Mouse (Mus musculus) MEL (cell line): ENCODE measurements around the gene Gm49358. TPM values are rescaled to one million over a fixed set of nuclear protein-coding genes. Genes with fewer than 3 reads are reported as not detected.

ENCODE experiments used
- DNase-seq: peaks from one replicate; pipeline ENCODE4 v3.0.0; 2011; ENCODE audit warnings: low read depth, low spot score
- H3K27ac ChIP-seq: 2 replicates; pipeline ENCODE4 v1.5.1; 2012; ENCODE audit warnings: low read depth, mild to moderate bottlenecking, control low read depth, low read length, moderate library complexity; ENCODE audit not compliant: control insufficient read depth
- H3K27me3 ChIP-seq, 2 experiments: fragments of 150-350 bp in 1 of 2; sonication (generic) in 1 of 2; 2 replicates each; pipeline ENCODE4 v1.6.1; 2012; ENCODE audit warnings: low read length in 2 of 2, mild to moderate bottlenecking in 2 of 2, improper control_type of control experiment in 1 of 2, moderate library complexity in 1 of 2; ENCODE audit not compliant: insufficient read depth in 2 of 2, control insufficient read depth in 1 of 2
- H3K36me3 ChIP-seq, 2 experiments: 2 replicates each; pipeline ENCODE4 v1.6.1; 2012 to 2014; ENCODE audit warnings: low read length in 2 of 2, improper control_type of control experiment in 1 of 2, inconsistent platforms in 1 of 2, mild to moderate bottlenecking in 1 of 2; ENCODE audit not compliant: insufficient read depth in 2 of 2, control insufficient read depth in 1 of 2
- H3K4me1 ChIP-seq, 2 experiments: fragments of 150-350 bp in 1 of 2; sonication (generic) in 1 of 2; 2 replicates each; pipeline ENCODE4 v1.6.1; 2012; ENCODE audit warnings: low read length in 2 of 2, improper control_type of control experiment in 1 of 2, mild to moderate bottlenecking in 1 of 2; ENCODE audit not compliant: insufficient read depth in 2 of 2, control insufficient read depth in 1 of 2
- H3K4me3 ChIP-seq, 2 experiments: fragments of 150-350 bp in 1 of 2; sonication (generic) in 1 of 2; 2 replicates each; pipeline ENCODE4 v1.5.1; 2012; ENCODE audit warnings: low read depth in 2 of 2, low read length in 2 of 2, mild to moderate bottlenecking in 2 of 2, moderate library complexity in 2 of 2, control low read depth in 1 of 2, improper control_type of control experiment in 1 of 2; ENCODE audit not compliant: control insufficient read depth in 1 of 2, insufficient read depth in 1 of 2
- H3K79me2 ChIP-seq: 2 replicates; pipeline ENCODE4 v1.6.1; 2012; ENCODE audit warnings: mild to moderate bottlenecking, low read length, moderate library complexity; ENCODE audit not compliant: control insufficient read depth, poor library complexity, insufficient read depth
- H3K9ac ChIP-seq: 2 replicates; pipeline ENCODE4 v1.6.1; 2012; ENCODE audit warnings: low read depth, mild to moderate bottlenecking, control low read depth, low read length, moderate library complexity; ENCODE audit not compliant: control insufficient read depth, poor library complexity, severe bottlenecking
- H3K9me3 ChIP-seq: fragments of 150-350 bp; sonication (generic); replicated peaks from 2 replicates; pipeline ENCODE4 v1.6.1; 2012; ENCODE audit warnings: mild to moderate bottlenecking, low read length, improper control_type of control experiment, moderate library complexity; ENCODE audit not compliant: insufficient read depth
- E2F4 ChIP-seq: IDR thresholded peaks from 2 replicates; pipeline ENCODE4 v1.6.1; 2011; ENCODE audit warnings: low read depth, low read length, improper control_type of control experiment, borderline replicate concordance
- ELF1 ChIP-seq: IDR thresholded peaks from 2 replicates; pipeline ENCODE4 v1.6.1; 2014; ENCODE audit warnings: low read depth, mild to moderate bottlenecking, inconsistent platforms, low read length, improper control_type of control experiment, moderate library complexity
- ETS1 ChIP-seq: IDR thresholded peaks from 2 replicates; pipeline ENCODE4 v1.6.1; 2012; ENCODE audit warnings: low read depth, mild to moderate bottlenecking, inconsistent platforms, low read length, improper control_type of control experiment, moderate library complexity
- GABPA ChIP-seq: IDR thresholded peaks from 2 replicates; pipeline ENCODE4 v1.6.1; 2012; ENCODE audit warnings: low read depth, mild to moderate bottlenecking, inconsistent platforms, low read length, improper control_type of control experiment, moderate library complexity
- GATA1 ChIP-seq: IDR thresholded peaks from 2 replicates; pipeline ENCODE4 v1.6.1; 2011; ENCODE audit warnings: low read depth, low read length, improper control_type of control experiment
- KAT2A ChIP-seq: conservative IDR thresholded peaks from 2 replicates; pipeline ENCODE4 v1.6.1; 2012; ENCODE audit warnings: low read depth, low read length, improper control_type of control experiment, inconsistent platforms
- MAFK ChIP-seq: IDR thresholded peaks from 2 replicates; pipeline ENCODE4 v1.6.1; 2011; ENCODE audit warnings: low read depth, mild to moderate bottlenecking, low read length, improper control_type of control experiment, borderline replicate concordance
- MAX ChIP-seq: IDR thresholded peaks from 2 replicates; pipeline ENCODE4 v1.6.1; 2011; ENCODE audit warnings: low read length, improper control_type of control experiment
- MAZ ChIP-seq: IDR thresholded peaks from 2 replicates; pipeline ENCODE4 v1.6.1; 2012; ENCODE audit warnings: low read depth, mild to moderate bottlenecking, inconsistent platforms, low read length, improper control_type of control experiment
- MEF2A ChIP-seq: IDR thresholded peaks from 2 replicates; pipeline ENCODE4 v1.6.1; 2014; ENCODE audit warnings: low read depth, mild to moderate bottlenecking, inconsistent platforms, low read length, improper control_type of control experiment; ENCODE audit not compliant: poor library complexity, insufficient replicate concordance, severe bottlenecking; ENCODE audit errors: extremely low read depth
- MYB ChIP-seq: IDR thresholded peaks from 2 replicates; pipeline ENCODE4 v1.6.1; 2011; ENCODE audit warnings: mild to moderate bottlenecking, low read depth, low read length, improper control_type of control experiment
- MYC ChIP-seq: IDR thresholded peaks from 2 replicates; pipeline ENCODE4 v1.6.1; 2011; ENCODE audit warnings: low read depth, mild to moderate bottlenecking, low read length, improper control_type of control experiment, moderate library complexity
- NRF1 ChIP-seq: IDR thresholded peaks from 2 replicates; pipeline ENCODE4 v1.6.1; 2014; ENCODE audit warnings: low read depth, mild to moderate bottlenecking, inconsistent platforms, low read length, improper control_type of control experiment, moderate library complexity; ENCODE audit not compliant: poor library complexity, insufficient read depth, severe bottlenecking
- SMC3 ChIP-seq: IDR thresholded peaks from 2 replicates; pipeline ENCODE4 v1.6.1; 2011; ENCODE audit warnings: low read depth, low read length, improper control_type of control experiment
- USF2 ChIP-seq, 2 experiments: IDR thresholded peaks; 2 replicates each; pipeline ENCODE4 v1.6.1; 2011 to 2012; ENCODE audit warnings: improper control_type of control experiment in 2 of 2, low read length in 2 of 2, borderline replicate concordance in 1 of 2, inconsistent platforms in 1 of 2, low read depth in 1 of 2, mild to moderate bottlenecking in 1 of 2; ENCODE audit not compliant: insufficient read depth in 1 of 2
- ZC3H11A ChIP-seq: IDR thresholded peaks from 2 replicates; pipeline ENCODE4 v1.6.1; 2012; ENCODE audit warnings: low read depth, mild to moderate bottlenecking, inconsistent platforms, low read length, improper control_type of control experiment
- ZKSCAN1 ChIP-seq: IDR thresholded peaks from 2 replicates; pipeline ENCODE4 v1.6.1; 2012; ENCODE audit warnings: low read depth, mild to moderate bottlenecking, inconsistent platforms, low read length, improper control_type of control experiment, moderate library complexity
- ZMIZ1 ChIP-seq: IDR thresholded peaks from 2 replicates; pipeline ENCODE4 v1.6.1; 2012; ENCODE audit warnings: low read depth, mild to moderate bottlenecking, inconsistent platforms, low read length, improper control_type of control experiment, moderate library complexity
- ZNF384 ChIP-seq: IDR thresholded peaks from 2 replicates; pipeline ENCODE4 v1.6.1; 2012; ENCODE audit warnings: low read depth, mild to moderate bottlenecking, inconsistent platforms, low read length, improper control_type of control experiment
- polyA plus RNA-seq, 2 experiments: library from polyadenylated mRNA; stranded (reverse) in 1 of 2; unstranded in 1 of 2; fragments of >175 nt in 1 of 2; fragments of >200 nt in 1 of 2; gene quantifications; 2 replicates each; pipeline versions ENCODE4 v1.2.1 to v1.2.4; 2012; ENCODE audit warnings: low replicate concordance in 2 of 2, low read depth in 1 of 2; ENCODE audit not compliant: insufficient read length in 2 of 2, insufficient read depth in 1 of 2, missing spikeins in 1 of 2
- total RNA-seq: library from RNA; depleted of rRNA; stranded (reverse); fragments of 300-350 nt; gene quantifications from 2 replicates; pipeline ENCODE4 v1.2.3, GENCODE M21; 2012

Gm49358 gene
- total and polyA plus RNA-seq, 3 experiments = 1.3 TPM; not detected in 2

DNA sequence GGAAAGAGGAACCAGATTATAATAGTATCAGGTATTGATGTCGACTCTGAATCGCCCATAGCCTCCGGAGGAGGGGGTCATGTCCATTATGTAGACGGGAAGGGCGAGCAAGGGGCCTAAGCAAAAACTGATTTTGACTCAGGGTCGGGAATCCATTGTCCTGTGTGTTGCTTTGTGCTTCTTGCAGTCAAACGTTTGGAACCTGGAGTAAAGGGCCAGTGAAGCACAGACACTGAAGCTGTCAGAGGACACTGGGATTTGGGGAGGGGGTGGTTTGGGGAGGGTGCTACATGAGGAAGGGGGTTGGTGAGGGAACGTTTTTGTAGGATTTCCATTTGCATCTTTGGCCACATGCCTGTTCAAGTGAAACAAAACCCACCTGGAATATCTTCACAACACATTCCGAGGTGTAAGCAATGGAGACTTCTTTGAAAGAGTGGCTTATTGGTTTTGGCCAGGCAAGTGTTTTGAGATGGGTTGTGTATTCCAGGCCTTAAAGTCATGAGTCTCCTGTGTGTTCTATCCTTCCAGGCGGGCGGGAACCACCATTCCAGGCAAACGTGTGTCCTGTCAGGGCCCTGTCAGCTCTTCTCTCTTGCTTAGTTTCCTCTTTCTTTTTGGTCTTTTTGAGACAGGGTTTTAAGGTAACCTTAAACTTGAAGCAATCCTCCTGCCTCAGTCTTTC, 16.2 kb downstream of the Gm49358 start:
- H3K9ac ChIP-seq = peak overlapping the region; percentile 79
- H3K27ac ChIP-seq = peak overlapping the region; percentile 45
- peak overlapping the region; percentile 75 to 97 for H3K4me3 ChIP-seq
- peaks cover 6 to 16% of the 10 kb centered on the region in 2 experiments for H3K4me1 ChIP-seq
- H3K36me3 ChIP-seq = peaks cover 0 to 19% of the 10 kb centered on the region in 2 experiments; a peak in 2 of 4 replicates
- TF ChIP-seq MAX = no peak
- TF ChIP-seq USF2 (IDR thresholded peaks at IDR 0.05; ENCODE audit: borderline replicate concordance in 1 of 2, insufficient read depth in 1 of 2, low read depth in 1 of 2, low read length in 2 of 2) = no peak
- no peak for TF ChIP-seq ZKSCAN1
- TF ChIP-seq MYC = no peak
- no peak for TF ChIP-seq ZMIZ1
- TF ChIP-seq ZC3H11A = no peak
- TF ChIP-seq NRF1 = no peak
- no peaks in the 10 kb centered on the region for H3K9me3 ChIP-seq
- peaks cover 55% of the 10 kb centered on the region for H3K79me2 ChIP-seq
- no peaks in the 10 kb centered on the region for H3K27me3 ChIP-seq
- DNase-seq = peak; percentile 48

DNA sequence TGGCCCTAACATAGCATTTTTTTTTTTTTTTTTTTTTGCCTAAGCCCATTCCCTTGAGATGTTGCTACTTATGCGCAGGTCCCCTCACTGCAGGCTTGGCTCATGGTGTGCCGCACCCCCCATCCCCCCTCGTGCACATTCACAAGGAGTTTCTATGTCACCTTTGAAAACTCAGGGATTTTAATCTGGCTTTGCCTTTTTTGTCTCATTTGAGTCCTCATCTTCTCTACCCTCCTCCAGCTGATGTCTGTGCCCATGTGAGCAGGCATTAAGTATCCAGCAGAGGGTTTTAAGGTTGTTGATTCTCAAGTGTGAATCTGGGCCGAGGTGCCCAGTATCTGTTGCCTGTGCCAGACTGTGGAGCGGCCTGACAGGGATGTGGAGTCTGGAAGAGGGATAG, 17.9 kb downstream of the Gm49358 start:
- TF ChIP-seq GATA1 (no peak), MEF2A (no peak), MAFK (no peak), ELF1 (no peak), USF2 (IDR thresholded peaks at IDR 0.05; ENCODE audit: borderline replicate concordance in 1 of 2, insufficient read depth in 1 of 2, low read depth in 1 of 2, low read length in 2 of 2) (no peak), E2F4 (no peak), MAZ (no peak), NRF1 (no peak), ZNF384 (no peak), MAX (no peak), MYB (no peak), ETS1 (no peak), MYC (no peak), GABPA (no peak), KAT2A (no peak), ZC3H11A (no peak), SMC3 (no peak)
- peaks cover 6 to 16% of the 10 kb centered on the region in 2 experiments for H3K4me1 ChIP-seq
- H3K9me3 ChIP-seq = no peaks in the 10 kb centered on the region
- no peak overlapping the region for H3K9ac ChIP-seq
- H3K4me3 ChIP-seq = no peak overlapping the region
- H3K27me3 ChIP-seq = no peaks in the 10 kb centered on the region
- peaks cover 71% of the 10 kb centered on the region for H3K79me2 ChIP-seq
- no peak overlapping the region for H3K27ac ChIP-seq
- DNase-seq = no peak
- peaks cover 0 to 19% of the 10 kb centered on the region in 2 experiments; a peak in 2 of 4 replicates for H3K36me3 ChIP-seq
